Mouse (Mus musculus): ENCODE results near the gene Clca2.

DNA sequence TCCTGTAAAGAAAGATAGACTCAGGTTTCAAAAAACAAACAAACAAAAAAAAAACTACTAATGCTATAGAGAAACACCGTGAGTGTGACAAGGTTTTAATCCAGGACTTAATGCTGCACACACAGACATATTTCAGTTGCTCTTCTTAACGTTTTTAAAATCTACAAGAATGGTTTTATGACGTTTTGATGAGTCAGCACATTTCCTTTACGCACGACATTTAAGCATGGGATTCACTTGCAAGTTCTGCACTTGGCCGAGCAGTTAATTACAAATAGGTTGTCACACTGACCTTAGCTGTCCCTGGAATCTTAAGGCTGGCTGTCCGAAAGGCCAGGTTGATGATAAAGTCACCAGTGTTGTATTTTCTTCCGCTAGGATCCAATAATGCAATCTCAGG is 18.3 kb downstream of the Clca2 start:
- TF ChIP-seq CTCF (IDR thresholded peaks at IDR 0.05; ENCODE audit: low read depth) = no peak
- TF ChIP-seq EP300 (optimal IDR thresholded peaks at IDR 0.05) = no peak
